In the genomic region with DNA sequence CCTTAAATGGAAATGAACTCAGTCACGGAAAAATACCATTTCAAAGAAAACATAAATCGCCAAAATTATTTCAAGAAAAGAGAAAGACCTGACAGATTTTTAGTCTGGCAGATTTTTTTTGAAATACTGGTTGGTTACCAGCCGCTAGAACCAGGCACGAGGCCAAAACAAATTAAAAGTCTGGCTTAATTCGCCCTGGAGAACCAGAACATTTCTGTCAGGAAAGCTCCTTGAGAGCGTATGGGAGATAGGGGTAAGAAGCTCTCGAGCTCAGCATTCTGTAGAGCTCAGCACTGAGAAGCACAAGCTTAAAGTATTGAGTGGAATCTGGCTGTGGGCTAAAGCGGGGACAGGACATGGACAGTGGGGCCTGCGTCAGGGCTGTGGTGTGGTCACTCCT, we compare ENCODE assay signal across 13 mouse cellular contexts. TPM values are rescaled to one million over a fixed set of nuclear protein-coding genes. Genes with fewer than 3 reads are reported as not detected.
A peak's percentile ranks its signal among the peaks of the same experiment; 100 is the strongest.
DNase-seq lines count a peak whose midpoint lies in the region; ATAC-seq and TF ChIP-seq lines count a peak whose summit lies in the region.
"Had no signal": no experiment of that assay in that cellular context is flagged by ENCODE, and none has a peak within 500 bp of the region (broad histone marks: within the 10 kb centered on the region; RNA-seq: fewer than 3 reads in every experiment).

No protein-coding gene starts in this region.

- peaks cover 2% of the 10 kb centered on the region; the same call in 1 of the 2 replicates for H3K4me1 ChIP-seq in forebrain, embryonic 16.5 days (replicated peaks; ENCODE audit: control insufficient read depth, insufficient read depth, low read length)
- no peaks in the 10 kb centered on the region for H3K4me1 ChIP-seq in forebrain, embryonic 11.5 days (replicated peaks; ENCODE audit: control insufficient read depth, insufficient read depth, low read length)
- H3K4me1 ChIP-seq in stomach, postnatal 0 days (replicated peaks; ENCODE audit: control insufficient read depth, insufficient read depth), result no peaks in the 10 kb centered on the region
- H3K4me1 ChIP-seq: heart, embryonic 15.5 days; hindbrain, embryonic 13.5 days; liver, embryonic 13.5 days; neural tube, embryonic 13.5 days had no signal

- no peak for TF ChIP-seq EP300 in stomach, postnatal 0 days (optimal IDR thresholded peaks at IDR 0.05)

- peaks cover 54% of the 10 kb centered on the region for H3K36me3 ChIP-seq in forebrain, embryonic 16.5 days (ENCODE audit: control insufficient read depth, insufficient read depth)
- H3K36me3 ChIP-seq in forebrain, embryonic 11.5 days (ENCODE audit: control insufficient read depth, insufficient read depth, low read length), result peaks cover 9% of the 10 kb centered on the region
- peaks cover 50% of the 10 kb centered on the region for H3K36me3 ChIP-seq in stomach, postnatal 0 days (ENCODE audit: control insufficient read depth, insufficient read depth, low read length)

- no peak overlapping the region for H3K4me2 ChIP-seq in forebrain, embryonic 16.5 days (ENCODE audit: low read length)
- no peak overlapping the region for H3K4me2 ChIP-seq in forebrain, embryonic 11.5 days (ENCODE audit: low read depth, low read length, severe bottlenecking)
- no peak overlapping the region for H3K4me2 ChIP-seq in stomach, postnatal 0 days (replicated peaks; ENCODE audit: low read depth)
- H3K4me2 ChIP-seq: heart, embryonic 15.5 days; hindbrain, embryonic 13.5 days; liver, embryonic 13.5 days; neural tube, embryonic 13.5 days had no signal

- H3K9me3 ChIP-seq in forebrain, embryonic 16.5 days (ENCODE audit: control insufficient read depth, low read length), result no peaks in the 10 kb centered on the region
- H3K9me3 ChIP-seq in forebrain, embryonic 11.5 days (ENCODE audit: control insufficient read depth, low read length), result no peaks in the 10 kb centered on the region
- no peaks in the 10 kb centered on the region for H3K9me3 ChIP-seq in stomach, postnatal 0 days (ENCODE audit: control insufficient read depth, low read length)
- H3K9me3 ChIP-seq: heart, embryonic 15.5 days; hindbrain, embryonic 13.5 days; liver, embryonic 13.5 days; neural tube, embryonic 13.5 days had no signal

- H3K27me3 ChIP-seq in forebrain, embryonic 16.5 days (replicated peaks; ENCODE audit: control insufficient read depth, insufficient read depth, low read length), result no peaks in the 10 kb centered on the region
- H3K27me3 ChIP-seq in forebrain, embryonic 11.5 days (ENCODE audit: control insufficient read depth, insufficient read depth, low read length), result no peaks in the 10 kb centered on the region
- no peaks in the 10 kb centered on the region for H3K27me3 ChIP-seq in stomach, postnatal 0 days (ENCODE audit: control insufficient read depth, insufficient read depth, low read length)
- H3K27me3 ChIP-seq: heart, embryonic 15.5 days; hindbrain, embryonic 13.5 days; liver, embryonic 13.5 days; neural tube, embryonic 13.5 days had no signal

- WGBS in forebrain, embryonic 16.5 days, result 59% methylated on average over 9 of the region's 9 CpGs
- WGBS in forebrain, embryonic 11.5 days, result 90% methylated on average over 9 of the region's 9 CpGs
- 60% methylated on average over 9 of the region's 9 CpGs for WGBS in stomach, postnatal 0 days

- TF ChIP-seq CTCF in stomach, postnatal 0 days (IDR thresholded peaks at IDR 0.05; ENCODE audit: low read depth), result no peak

- H3K4me3 ChIP-seq in forebrain, embryonic 16.5 days (replicated peaks; ENCODE audit: low read length), result no peak overlapping the region
- H3K4me3 ChIP-seq in forebrain, embryonic 11.5 days (ENCODE audit: low read depth, low read length), result no peak overlapping the region
- H3K4me3 ChIP-seq in stomach, postnatal 0 days (ENCODE audit: low read depth, low read length), result no peak overlapping the region
- H3K4me3 ChIP-seq: heart, embryonic 15.5 days; hindbrain, embryonic 13.5 days; liver, embryonic 13.5 days; neural tube, embryonic 13.5 days had no signal

- H3K9ac ChIP-seq in forebrain, embryonic 16.5 days (replicated peaks; ENCODE audit: low read depth, low read length), result no peak overlapping the region
- no peak overlapping the region for H3K9ac ChIP-seq in forebrain, embryonic 11.5 days (ENCODE audit: low read length)
- no peak overlapping the region for H3K9ac ChIP-seq in stomach, postnatal 0 days (ENCODE audit: low read length)
- H3K9ac ChIP-seq: heart, embryonic 15.5 days; hindbrain, embryonic 13.5 days; liver, embryonic 13.5 days; neural tube, embryonic 13.5 days had no signal

- no peak for DNase-seq in forebrain, embryonic 11.5 days (ENCODE audit: low spot score)
- peak; percentile 46 for DNase-seq in layer of hippocampus, adult 11-12 months (ENCODE audit: low spot score)
- DNase-seq in layer of hippocampus, postnatal 25 days (ENCODE audit: extremely low spot score in 1 of 2, low spot score in 1 of 2), result no peak
- peak; percentile 16 for DNase-seq in lung, postnatal 14 days
- DNase-seq in lung, postnatal 25 days (ENCODE audit: low spot score), result no peak
- DNase-seq in stomach, postnatal 0 days (ENCODE audit: low spot score), result no peak
- DNase-seq: cerebellum, adult 9-10 months; liver, embryonic 13.5 days had no signal

- peak overlapping the region; percentile 78 for H3K27ac ChIP-seq in forebrain, embryonic 16.5 days (ENCODE audit: low read length)
- no peak overlapping the region for H3K27ac ChIP-seq in forebrain, embryonic 11.5 days (ENCODE audit: low read depth, low read length)
- 0 out of 2 replicates have a peak overlapping the region, but pooled peaks have one; percentile 40 for H3K27ac ChIP-seq in stomach, postnatal 0 days (replicated peaks)
- H3K27ac ChIP-seq: heart, embryonic 15.5 days; hindbrain, embryonic 13.5 days; liver, embryonic 13.5 days; neural tube, embryonic 13.5 days had no signal

- ATAC-seq in forebrain, embryonic 16.5 days, result peak; percentile 80
- ATAC-seq in forebrain, embryonic 11.5 days (replicated peaks; ENCODE audit: low FRiP score), result no peak
- no peak for ATAC-seq in stomach, postnatal 0 days (ENCODE audit: low FRiP score, low TSS enrichment)
- ATAC-seq in erythroblast, adult 5-6 weeks (replicated peaks; ENCODE audit: low FRiP score, poor library complexity, severe bottlenecking), result no peak

RNA-seq across cellular contexts. Expression of a gene that starts 38.2 kb away (rescaled TPM):
- 17.7 and 20.2 TPM in 2 replicates for polyA plus RNA-seq in forebrain, embryonic 16.5 days (2015; fragmentation: Nextera tagmentation; extraction: Ambion mirVana)
- 6.5 and 8.4 TPM in 2 replicates for polyA plus RNA-seq in forebrain, embryonic 11.5 days (2014; fragmentation: Nextera tagmentation; extraction: Ambion mirVana)
- total RNA-seq in layer of hippocampus, postnatal 25 days (2021), result 100 to 1,000 TPM; 125 to 126 TPM
- polyA plus RNA-seq in stomach, postnatal 0 days (2015; fragmentation: Nextera tagmentation; extraction: Ambion mirVana), result 2.2 and 2.6 TPM in 2 replicates
- total RNA-seq in erythroblast, adult 5-6 weeks (2015; ENCODE audit: low replicate concordance), result 0.63 TPM in 1 of 2 replicates, not detected in the other
- 0.43 TPM in 1 of 2 replicates, not detected in the other for total RNA-seq in erythroblast, adult 5-6 weeks (2017; ENCODE audit: low replicate concordance)

RNA-seq across cellular contexts. Expression of a gene that starts 44.8 kb away (rescaled TPM):
- polyA plus RNA-seq in forebrain, embryonic 16.5 days (2015; fragmentation: Nextera tagmentation; extraction: Ambion mirVana), result 55.4 and 56.3 TPM in 2 replicates
- polyA plus RNA-seq in forebrain, embryonic 11.5 days (2014; fragmentation: Nextera tagmentation; extraction: Ambion mirVana), result 61.6 and 62.9 TPM in 2 replicates
- 100 to 1,000 TPM; 100 to 139 TPM for total RNA-seq in layer of hippocampus, postnatal 25 days (2021)
- 21.3 and 21.7 TPM in 2 replicates for polyA plus RNA-seq in stomach, postnatal 0 days (2015; fragmentation: Nextera tagmentation; extraction: Ambion mirVana)
- total RNA-seq in erythroblast, adult 5-6 weeks (2015; ENCODE audit: low replicate concordance), result 27.3 and 38.5 TPM in 2 replicates
- 62.3 and 91.0 TPM in 2 replicates for total RNA-seq in erythroblast, adult 5-6 weeks (2017; ENCODE audit: low replicate concordance)

Comparison
In these comparisons a context has a peak if more than half of its experiments do, and no peak if none do; other contexts are left out.
1. DNase-seq: peak in layer of hippocampus, adult 11-12 months (single experiment) and lung, postnatal 14 days (single experiment); none in forebrain, embryonic 11.5 days (single experiment), layer of hippocampus, postnatal 25 days (0 of 2), lung, postnatal 25 days (single experiment) and stomach, postnatal 0 days (single experiment).